Mouse (Mus musculus) adrenal gland, postnatal 4 days (tissue): ENCODE data around the gene Ubr2. TPM values are rescaled to one million over a fixed set of nuclear protein-coding genes. Genes with fewer than 3 reads are reported as not detected.

Experiments
- DNase-seq, 2 experiments: peaks; one replicate each; pipeline ENCODE4 v3.0.0; 2021 to 2022; ENCODE audit warnings: low spot score in 2 of 2, mixed read lengths in 2 of 2
- long read RNA-seq, 2 experiments: library from polyadenylated mRNA; stranded (forward); transcript quantifications; one replicate each; pipeline ENCODE4 v2.0.0; 2021
- total RNA-seq, 2 experiments: library from RNA; stranded (reverse); gene quantifications; 2 replicates each; pipeline ENCODE4 v1.2.3; 2021

Ubr2 gene
- total RNA-seq: 10 to 100 TPM; 73.2 to 75.1 TPM
- long read RNA-seq, experiment 1, partial matches to known transcripts: 2 of 5 reads
- long read RNA-seq, experiment 1, other reads (novel, unspliced or antisense): 3 of 5 reads
- long read RNA-seq, experiment 2, full-length matches to known transcripts: 2 of 25 reads
- long read RNA-seq, experiment 2, partial matches to known transcripts: 11 of 25 reads
- long read RNA-seq, experiment 2, other reads (novel, unspliced or antisense): 12 of 25 reads

DNA sequence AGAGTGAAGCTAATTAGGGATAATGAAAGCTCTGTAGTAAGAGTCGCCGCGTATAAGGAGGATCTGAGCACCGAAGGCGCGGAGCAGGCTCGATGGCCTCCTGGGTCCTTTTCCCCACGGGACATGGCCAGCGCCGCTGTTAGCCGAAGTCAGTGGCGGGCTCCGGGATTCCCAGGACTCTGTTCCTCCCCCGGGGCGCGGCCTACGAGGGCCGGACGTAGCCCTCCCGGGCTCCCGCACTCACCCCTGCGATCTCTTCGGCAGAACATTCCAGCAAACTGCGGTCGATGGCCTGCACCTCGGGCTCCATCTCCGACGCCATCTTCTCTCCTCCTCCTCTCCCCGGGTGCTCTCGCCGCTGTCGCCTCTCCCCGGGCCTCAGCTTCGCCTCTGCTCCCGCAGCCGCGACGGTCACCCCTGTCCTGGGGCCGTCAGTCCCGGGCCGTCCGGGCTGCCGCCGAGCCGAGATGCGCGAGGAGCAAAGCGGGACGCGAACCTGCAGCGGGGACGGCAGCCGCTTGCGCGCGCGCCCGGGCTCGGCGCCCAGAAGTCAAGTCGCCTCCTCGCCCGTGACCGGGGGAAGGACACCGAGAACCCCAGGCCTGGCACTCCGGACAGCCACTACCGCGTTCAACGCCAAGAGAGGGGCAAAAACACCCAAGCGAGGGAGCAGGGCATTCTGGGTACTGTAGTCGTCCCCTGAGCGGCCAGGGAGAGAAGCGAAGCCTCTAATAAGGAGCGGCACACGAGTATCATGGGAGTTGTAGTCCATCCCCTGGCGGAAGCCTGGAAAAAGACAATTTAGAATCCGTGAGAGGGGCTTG lies at the start of gene Ubr2:
Ubr2 (minus strand) TSS at position 659 of the 824 bp plus-strand sequence.
- DNase-seq: peak; percentile 78 to 83

- DNase-seq: no peak
These were observed 49.5 kb upstream of the Ubr2 start for GRCm38 (mm10) chr17:47059836-47060360.

GRCm38 (mm10) chr17:47057966-47058365 lies 47.6 kb upstream of the Ubr2 start:
- no peak for DNase-seq

- no peak for DNase-seq
These were observed 46.1 kb upstream of the Ubr2 start for GRCm38 (mm10) chr17:47056476-47056875.

- DNase-seq: no peak
These were observed 44.8 kb upstream of the Ubr2 start for GRCm38 (mm10) chr17:47055121-47055520.

DNA sequence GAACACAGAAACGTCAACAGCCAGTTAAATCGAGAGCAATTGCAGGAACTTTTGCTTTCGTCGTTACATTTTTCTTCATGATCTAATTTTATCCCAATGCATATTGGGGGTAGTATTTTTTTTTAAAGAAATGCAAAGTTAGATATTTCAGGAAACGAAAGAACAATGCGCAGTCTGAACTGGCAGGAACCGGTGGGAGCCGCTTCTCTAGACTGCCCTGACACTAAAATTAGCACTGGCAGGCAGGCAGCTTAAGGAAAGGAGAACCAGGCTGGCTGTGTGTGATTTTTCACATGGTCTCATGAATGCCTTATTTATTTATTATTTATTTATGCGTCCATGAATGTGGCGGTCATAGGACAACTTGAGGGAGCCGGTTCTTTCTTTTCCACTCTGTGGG lies 44.3 kb upstream of the Ubr2 start:
- DNase-seq: no peak

GRCm38 (mm10) chr17:47050678-47051077 lies 40.3 kb upstream of the Ubr2 start:
- no peak for DNase-seq

DNA sequence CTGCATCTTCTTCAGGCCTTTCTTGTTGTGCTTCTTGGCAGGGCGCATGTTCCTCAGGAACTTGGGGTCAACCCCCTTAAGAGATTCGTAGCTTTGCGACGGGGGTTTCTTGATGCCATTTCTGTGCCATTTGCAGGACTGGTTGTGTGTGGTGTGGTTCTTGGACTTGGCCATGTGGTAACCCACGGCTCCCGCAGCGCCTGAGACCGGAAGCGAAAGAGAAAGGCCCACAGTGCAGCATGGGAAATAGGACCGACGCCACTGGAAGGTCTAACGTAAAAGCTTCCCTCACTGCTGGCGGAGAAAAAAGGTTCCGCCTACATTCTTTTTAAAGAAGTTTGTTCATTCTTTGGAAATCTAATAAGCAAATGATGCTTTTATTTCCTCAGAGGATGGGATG lies 32.5 kb upstream of the Ubr2 start:
- no peak for DNase-seq

- peak; percentile 82 to 84 for DNase-seq
These were observed 28.8 kb upstream of the Ubr2 start for GRCm38 (mm10) chr17:47038844-47039803.

GRCm38 (mm10) chr17:47034536-47034935 lies 24.2 kb upstream of the Ubr2 start:
- no peak for DNase-seq

DNA sequence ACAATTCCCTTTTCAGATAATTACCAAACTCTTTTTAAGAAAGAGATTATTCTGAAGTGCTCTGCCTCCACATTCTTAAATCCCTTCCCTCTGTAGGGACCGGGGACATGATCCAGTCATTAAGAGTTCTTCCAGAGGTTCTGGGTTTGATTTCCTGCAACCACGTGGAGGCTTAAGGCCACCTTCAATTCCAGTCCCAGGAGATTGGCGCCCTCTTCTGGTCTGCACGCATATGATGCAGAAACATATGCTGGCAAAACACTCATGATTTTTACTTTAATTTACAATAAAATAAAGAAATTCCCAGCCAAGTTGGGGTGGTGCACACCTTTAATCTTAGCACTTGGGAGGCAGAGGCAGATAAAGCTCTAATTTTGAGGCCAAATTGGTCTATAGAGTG lies 23.3 kb upstream of the Ubr2 start:
- DNase-seq: peak in 1 of 2 experiments; percentile 25

- no peak for DNase-seq
These were observed 14.4 kb upstream of the Ubr2 start for GRCm38 (mm10) chr17:47024805-47025204.

DNA sequence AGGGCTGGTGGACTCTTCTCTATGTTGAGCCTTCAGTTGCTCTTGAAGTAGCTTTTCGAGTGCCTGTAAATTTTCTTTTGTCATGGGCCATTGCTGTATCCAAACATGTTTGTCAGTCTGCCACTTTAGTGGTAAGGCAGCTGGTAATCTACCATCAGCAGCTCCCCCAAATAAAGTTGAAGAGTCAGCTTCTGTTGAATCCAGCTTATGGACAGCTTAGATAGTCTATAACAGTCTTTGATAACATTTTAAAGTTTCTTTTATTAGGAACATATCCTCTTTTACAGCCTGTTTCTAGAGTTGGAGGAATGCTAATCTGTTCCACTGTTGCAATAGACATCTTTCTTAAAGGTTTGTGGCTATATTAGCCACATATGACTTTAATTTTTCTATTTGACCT lies 13.0 kb upstream of the Ubr2 start:
- DNase-seq: no peak

DNA sequence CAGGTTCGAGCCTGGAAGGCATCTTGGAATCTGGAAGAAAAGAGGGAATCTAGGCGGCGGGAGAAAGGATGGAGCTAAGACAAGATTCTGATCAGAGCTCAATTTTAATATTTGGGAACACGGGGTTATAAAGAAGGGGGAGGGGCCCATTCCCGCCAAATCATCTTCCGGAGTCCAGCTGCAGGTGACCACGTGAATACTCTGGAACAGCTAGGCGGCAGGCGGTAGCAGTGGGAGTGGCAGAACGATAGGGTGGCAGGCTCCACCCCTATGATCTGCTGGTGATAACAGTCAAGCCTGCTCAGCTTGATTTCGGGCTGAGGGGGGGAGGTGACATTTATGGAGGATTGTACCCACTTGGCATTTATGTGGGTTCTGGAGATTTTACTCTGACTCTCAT lies 2.5 kb upstream of the Ubr2 start:
- no peak for DNase-seq

GRCm38 (mm10) chr17:47011661-47012043 lies 1.3 kb upstream of the Ubr2 start:
- DNase-seq: no peak

DNA sequence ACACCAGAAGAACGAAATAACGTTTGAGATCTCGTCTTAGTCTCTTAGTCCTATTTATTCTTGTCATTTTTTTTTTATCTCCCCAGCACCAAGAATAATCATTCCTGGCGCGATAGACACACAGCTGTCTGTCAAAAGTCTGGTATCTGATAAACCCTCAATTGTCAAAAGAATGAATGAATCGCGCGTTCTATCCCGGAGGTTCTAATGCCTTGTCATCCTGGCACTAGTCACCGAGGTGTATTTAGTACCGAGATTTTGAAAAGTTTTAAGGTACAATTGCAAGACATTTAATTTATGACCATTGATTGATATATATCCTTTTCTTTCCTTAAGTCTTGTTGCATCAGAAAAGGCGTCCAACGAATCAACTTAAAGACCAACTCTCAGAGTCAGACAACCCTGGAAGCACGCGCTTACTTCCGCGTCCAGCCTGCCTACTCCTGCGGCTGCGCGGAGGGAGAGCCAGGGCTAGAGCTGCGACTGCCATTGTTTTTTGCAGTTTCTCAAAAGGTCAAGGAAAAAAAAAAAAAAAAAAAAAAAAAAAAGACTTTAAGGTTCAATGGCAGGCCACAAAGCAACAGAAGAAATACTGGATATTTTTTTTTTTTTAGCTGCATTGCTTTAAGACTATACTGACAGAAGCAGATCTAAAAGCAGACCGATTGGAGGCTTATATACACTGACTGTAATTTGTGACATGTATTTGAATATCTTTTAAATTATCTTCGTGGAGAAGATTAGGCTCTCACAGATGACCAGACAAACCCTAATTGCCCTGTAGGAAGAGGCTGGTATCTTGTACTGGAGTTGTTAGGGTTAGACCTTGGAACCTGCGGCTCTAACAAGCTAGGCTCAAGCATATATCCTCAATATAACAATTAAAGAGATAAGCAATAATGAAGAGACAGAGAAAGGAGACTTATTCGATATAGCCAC lies 635 bp upstream of the Ubr2 start:
- peak; percentile 22 to 57 for DNase-seq

GRCm38 (mm10) chr17:47009546-47009897 lies 834 bp downstream of the Ubr2 start:
- DNase-seq: no peak

DNA sequence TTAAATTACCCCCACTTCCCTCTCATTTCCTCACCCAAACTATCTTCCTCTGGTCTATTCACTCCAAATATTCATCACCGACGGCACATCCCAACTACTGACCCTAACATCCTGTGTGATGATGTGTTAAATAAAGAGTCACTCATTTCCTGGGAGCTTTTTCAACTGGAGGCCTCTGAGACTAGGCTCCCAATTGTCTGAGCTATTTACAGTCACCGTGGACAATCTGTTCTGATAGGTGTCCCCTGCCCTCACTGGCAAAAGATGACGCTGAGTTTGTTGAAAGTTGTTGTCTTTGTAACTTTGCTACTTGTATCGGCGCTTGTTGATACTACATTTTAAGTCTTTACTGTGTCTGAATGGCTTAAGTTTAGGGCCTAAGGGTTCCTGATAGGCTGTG lies 1.3 kb downstream of the Ubr2 start:
- no peak for DNase-seq

GRCm38 (mm10) chr17:47008506-47008905 lies 1.9 kb downstream of the Ubr2 start:
- DNase-seq: no peak

DNA sequence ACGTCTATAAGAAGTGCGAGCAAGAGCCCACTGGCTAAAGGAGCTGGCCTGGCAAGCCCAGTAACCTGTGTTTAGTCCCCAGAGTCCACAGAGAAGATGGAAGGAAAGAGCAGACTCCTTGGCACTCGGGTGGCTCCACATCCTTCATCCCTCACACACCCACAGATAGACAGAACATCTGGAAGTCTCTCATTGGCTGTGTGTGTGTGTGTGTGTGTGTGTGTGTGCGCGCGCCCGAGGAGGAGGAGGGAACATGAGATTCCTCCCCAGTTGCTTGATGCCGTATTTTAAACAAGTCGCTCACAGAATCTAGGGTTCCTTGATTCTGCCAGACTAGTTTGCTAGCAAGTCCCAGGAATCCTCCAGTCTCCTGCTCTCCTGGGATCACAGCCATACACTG lies 3.6 kb downstream of the Ubr2 start:
- DNase-seq: no peak
